Mouse (Mus musculus) kidney, embryonic 16.5 days (tissue): ENCODE results near the gene Mmp12. TPM values are rescaled to one million over a fixed set of nuclear protein-coding genes. Genes with fewer than 3 reads are reported as not detected.
"Not testable (repeated sequence)": the region's sequence is repeated elsewhere in the genome, so short reads cannot be mapped to it uniquely, and the experiment has no call there.

Experiments
- ATAC-seq: fragments of 200-750 bp; cut with Nextera tagmentation; 2 replicates; pipeline ENCODE4 v1.8.0; 2017; ENCODE audit warnings: moderate TSS enrichment; ENCODE audit not compliant: low FRiP score, low TSS enrichment
- H3K27ac ChIP-seq: fragments of 300-500 bp; sonication (generic); 2 replicates; pipeline ENCODE4 v1.5.1; 2014; ENCODE audit warnings: low read length
- H3K27me3 ChIP-seq: fragments of 300-500 bp; sonication (generic); 2 replicates; pipeline ENCODE4 v1.6.1; 2014; ENCODE audit warnings: low read length, control low read depth, mixed read lengths; ENCODE audit not compliant: insufficient read depth
- H3K36me3 ChIP-seq: fragments of 300-500 bp; sonication (generic); 2 replicates; pipeline ENCODE4 v1.6.1; 2014; ENCODE audit warnings: low read length, control low read depth, mixed read lengths; ENCODE audit not compliant: insufficient read depth
- H3K4me1 ChIP-seq: fragments of 300-500 bp; sonication (generic); 2 replicates; pipeline ENCODE4 v1.6.1; 2014; ENCODE audit warnings: low read length, control low read depth, mixed read lengths; ENCODE audit not compliant: insufficient read depth
- H3K4me2 ChIP-seq: fragments of 300-500 bp; sonication (generic); replicated peaks from 2 replicates; pipeline ENCODE4 v1.6.1; 2014; ENCODE audit warnings: low read depth, low read length
- H3K4me3 ChIP-seq: fragments of 300-500 bp; sonication (generic); 2 replicates; pipeline ENCODE4 v1.5.1; 2014; ENCODE audit warnings: mild to moderate bottlenecking, low read length
- H3K9ac ChIP-seq: fragments of 300-500 bp; sonication (generic); replicated peaks from 2 replicates; pipeline ENCODE4 v1.6.1; 2014; ENCODE audit warnings: low read length
- H3K9me3 ChIP-seq: fragments of 300-500 bp; sonication (generic); 2 replicates; pipeline ENCODE4 v1.6.1; 2016; ENCODE audit warnings: low read length, control low read depth
- WGBS: fragments of 180-500 bp; shearing (Covaris S2); extraction: QIAGEN DNeasy Blood & Tissue Kit; methylation state at CpG from one replicate; pipeline ENCODE4 v1.1.7; 2014; 5-methylcytosine and 5-hydroxymethylcytosine counted together
- polyA plus RNA-seq: library from polyadenylated mRNA; unstranded; fragments of >200 nt; fragmentation: Nextera tagmentation; extraction: Ambion mirVana; gene quantifications from 2 replicates; pipeline ENCODE4 v1.2.1, GENCODE M21; 2015

Gene Mmp12
- polyA plus RNA-seq, result not detected in 2 replicates

DNA sequence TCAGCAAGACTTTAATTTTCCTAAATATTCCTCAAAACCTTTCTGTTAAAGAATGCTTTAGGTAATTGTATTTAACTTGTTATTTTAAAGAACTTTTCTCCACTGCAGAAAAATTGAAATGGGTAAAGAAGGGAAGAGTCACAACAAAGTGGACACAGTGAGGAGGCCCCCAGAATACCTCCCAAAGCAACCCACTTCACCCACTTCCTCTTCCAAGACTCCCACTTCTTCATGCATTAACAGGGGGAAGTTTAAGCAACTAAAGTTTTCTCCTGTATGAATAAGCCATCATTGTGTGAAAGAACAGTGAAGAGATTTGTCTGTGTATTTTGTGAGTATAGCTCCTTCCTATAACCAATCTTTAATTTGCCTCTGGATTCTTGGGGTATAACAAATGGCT, at the start of gene Mmp12:
TSS of gene Mmp12 (plus strand) at position 275 of the 400 bp plus-strand sequence.
- Histone ChIP-seq H3K27ac (no peak within 1 kb of the TSS), H3K27me3 (no peaks in the 10 kb centered on the region), H3K9me3 (no peaks in the 10 kb centered on the region), H3K4me2 (no peak within 1 kb of the TSS), H3K36me3 (no peaks in the 10 kb centered on the region), H3K4me1 (no peaks in the 10 kb centered on the region), H3K4me3 (no peak within 1 kb of the TSS), H3K9ac (no peak within 1 kb of the TSS)
- ATAC-seq, result no peak

DNA sequence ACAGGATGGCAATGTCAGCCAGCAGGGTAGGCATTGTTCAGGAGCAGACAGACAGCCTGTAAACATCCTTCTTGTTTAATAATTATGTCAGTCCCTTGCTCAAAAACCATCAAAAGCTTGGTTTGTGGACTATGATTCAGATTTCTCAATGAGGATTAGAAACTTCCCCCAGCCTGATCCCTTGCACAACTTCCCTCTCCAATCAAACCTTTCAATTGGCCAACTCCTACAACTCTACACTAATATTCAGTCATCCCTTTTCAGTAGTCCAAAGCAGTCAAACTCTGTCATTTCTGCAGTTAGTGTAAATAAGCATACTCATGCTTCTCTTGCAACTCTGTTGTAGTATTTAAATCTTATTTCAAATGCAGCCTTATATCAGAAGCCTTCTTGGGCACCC, 12.3 kb upstream of the Mmp12 start:
- Histone ChIP-seq H3K9me3 (no peaks in the 10 kb centered on the region), H3K36me3 (no peaks in the 10 kb centered on the region), H3K4me1 (no peaks in the 10 kb centered on the region), H3K27me3 (no peaks in the 10 kb centered on the region), H3K9ac (no peak overlapping the region), H3K4me2 (no peak overlapping the region), H3K4me3 (no peak overlapping the region), H3K27ac (no peak overlapping the region)
- ATAC-seq, result no peak

DNA sequence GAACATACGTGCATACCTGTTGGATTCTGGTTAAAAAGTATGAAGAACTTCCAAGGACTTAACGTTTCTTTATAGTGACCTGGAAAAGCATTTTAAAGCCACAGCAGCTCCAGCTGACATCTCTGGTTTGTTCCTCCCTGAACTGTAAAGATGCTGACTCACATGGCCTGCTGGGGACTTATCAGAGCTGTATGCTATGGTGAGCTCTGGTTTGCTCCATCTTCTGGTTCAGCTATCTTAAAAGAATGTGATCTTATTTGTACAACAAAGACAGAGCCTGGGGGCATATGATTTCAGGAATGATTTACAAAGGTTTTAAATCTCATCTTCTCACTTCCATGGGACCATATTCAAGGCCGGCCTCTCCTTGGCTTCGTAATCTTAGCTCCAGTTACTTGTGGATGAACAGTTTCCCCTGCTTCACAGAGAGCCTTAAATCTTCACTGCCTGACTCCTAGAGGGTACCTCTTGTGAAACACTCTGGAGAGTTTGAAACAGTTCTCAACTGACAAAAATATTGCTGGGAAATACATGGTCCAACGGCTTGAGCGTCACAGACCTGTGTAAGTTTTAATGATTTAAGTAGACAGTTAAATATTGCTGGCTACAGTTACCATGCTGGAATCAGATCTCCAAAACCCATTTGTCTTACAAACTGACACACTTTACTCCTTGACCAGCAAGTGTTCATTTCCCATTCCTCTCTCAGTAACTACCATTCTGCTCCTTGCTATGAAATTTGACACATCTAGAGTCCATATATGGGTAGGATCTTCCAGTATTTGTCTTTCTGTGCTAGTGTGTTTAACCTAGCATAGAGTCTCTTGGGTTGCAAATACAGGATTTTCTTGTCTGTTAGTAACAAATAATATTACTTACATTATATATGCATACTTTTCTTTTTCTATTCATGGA, 8.2 kb upstream of the Mmp12 start:
- Histone ChIP-seq H3K4me1 (no peaks in the 10 kb centered on the region), H3K4me2 (no peak overlapping the region), H3K36me3 (no peaks in the 10 kb centered on the region), H3K27me3 (no peaks in the 10 kb centered on the region), H3K9ac (no peak overlapping the region), H3K27ac (no peak overlapping the region), H3K9me3 (no peaks in the 10 kb centered on the region), H3K4me3 (no peak overlapping the region)
- 35% methylated on average over 5 of the region's 6 CpGs for WGBS
- peak; percentile 93 for ATAC-seq

DNA sequence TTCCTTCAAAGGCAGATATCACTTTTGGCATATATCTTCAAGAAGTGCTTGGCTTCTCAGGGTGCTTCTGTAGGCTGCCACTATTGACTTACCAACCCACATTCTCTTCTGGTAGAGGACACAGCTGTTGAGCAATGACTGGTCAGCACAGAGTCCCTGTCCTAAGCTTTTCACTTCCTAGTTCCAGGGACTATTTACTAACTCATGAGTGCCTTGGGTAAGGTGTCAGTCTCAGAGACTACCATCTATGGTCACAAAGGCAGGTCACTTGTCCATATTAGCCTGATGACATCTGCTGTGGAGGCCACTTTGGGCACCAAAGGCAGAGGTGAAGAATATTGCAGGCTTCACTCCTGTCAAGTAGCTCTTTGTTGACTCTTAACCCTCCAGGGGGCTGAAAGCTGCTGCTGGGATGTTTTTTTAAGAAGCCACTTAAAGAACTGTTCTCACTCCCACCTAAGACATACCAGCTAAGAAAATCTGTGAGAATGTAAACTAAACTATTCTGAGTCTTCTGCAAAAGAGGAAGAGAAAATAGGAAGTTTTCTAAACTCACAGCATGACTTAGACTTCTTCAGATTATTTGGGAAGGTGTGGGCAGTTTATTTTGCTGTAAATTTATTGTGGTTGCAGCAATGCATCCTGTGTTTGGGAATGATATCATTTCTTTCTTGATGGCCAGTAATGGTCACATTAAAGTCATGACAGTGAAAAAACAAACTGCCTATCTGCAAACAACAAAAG, 7.3 kb upstream of the Mmp12 start:
- Histone ChIP-seq H3K36me3 (no peaks in the 10 kb centered on the region), H3K9ac (no peak overlapping the region), H3K4me2 (no peak overlapping the region), H3K4me1 (no peaks in the 10 kb centered on the region), H3K4me3 (no peak overlapping the region), H3K9me3 (no peaks in the 10 kb centered on the region), H3K27me3 (no peaks in the 10 kb centered on the region), H3K27ac (no peak overlapping the region)
- ATAC-seq, result no peak

DNA sequence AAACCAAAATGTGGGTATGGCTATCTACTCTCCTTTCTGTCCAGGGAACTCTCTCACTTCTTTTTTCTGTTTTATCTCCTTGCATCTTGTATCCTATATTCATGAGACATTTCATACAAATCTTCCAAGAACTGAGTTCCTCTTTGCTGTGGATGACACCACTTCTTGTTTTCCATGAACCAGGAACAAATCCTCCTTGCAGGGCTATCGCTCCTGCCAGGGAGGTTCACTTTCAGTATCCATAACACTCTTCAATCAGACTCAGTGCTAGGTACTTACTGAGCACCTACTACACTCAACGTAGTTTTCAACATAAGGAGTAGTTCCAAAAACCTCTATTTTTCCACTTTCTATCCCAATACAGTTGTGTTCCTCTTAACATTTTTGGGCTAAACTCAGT, 1.3 kb downstream of the Mmp12 start:
- no peak overlapping the region for H3K4me3 ChIP-seq
- no peaks in the 10 kb centered on the region for H3K36me3 ChIP-seq
- H3K4me1 ChIP-seq, result no peaks in the 10 kb centered on the region
- H3K9me3 ChIP-seq, result no peaks in the 10 kb centered on the region
- 88% methylated on average over 2 of the region's 2 CpGs for WGBS
- no peak overlapping the region for H3K4me2 ChIP-seq
- no peaks in the 10 kb centered on the region for H3K27me3 ChIP-seq
- no peak overlapping the region for H3K27ac ChIP-seq
- H3K9ac ChIP-seq, result no peak overlapping the region
- ATAC-seq, result no peak

DNA sequence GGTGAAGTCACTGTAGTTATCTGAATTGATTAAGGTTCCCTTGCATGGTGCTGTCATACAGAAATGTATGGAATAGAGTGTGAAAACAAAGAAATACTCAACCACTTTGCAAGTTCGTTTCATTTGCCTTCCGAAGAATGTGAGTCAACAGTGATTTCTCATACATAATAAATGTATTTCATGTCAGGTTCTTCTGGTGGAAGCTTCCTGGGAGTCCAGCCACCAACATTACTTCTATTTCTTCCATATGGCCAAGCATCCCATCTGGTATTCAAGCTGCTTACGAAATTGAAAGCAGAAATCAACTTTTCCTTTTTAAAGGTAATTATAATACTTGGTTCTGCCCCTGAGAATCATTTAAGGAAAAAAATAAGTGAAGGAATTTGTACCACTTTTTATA, 10.4 kb downstream of the Mmp12 start:
- 74% methylated on average over 3 of the region's 3 CpGs for WGBS
- H3K27ac ChIP-seq, result no peak overlapping the region
- ATAC-seq, result no peak

DNA sequence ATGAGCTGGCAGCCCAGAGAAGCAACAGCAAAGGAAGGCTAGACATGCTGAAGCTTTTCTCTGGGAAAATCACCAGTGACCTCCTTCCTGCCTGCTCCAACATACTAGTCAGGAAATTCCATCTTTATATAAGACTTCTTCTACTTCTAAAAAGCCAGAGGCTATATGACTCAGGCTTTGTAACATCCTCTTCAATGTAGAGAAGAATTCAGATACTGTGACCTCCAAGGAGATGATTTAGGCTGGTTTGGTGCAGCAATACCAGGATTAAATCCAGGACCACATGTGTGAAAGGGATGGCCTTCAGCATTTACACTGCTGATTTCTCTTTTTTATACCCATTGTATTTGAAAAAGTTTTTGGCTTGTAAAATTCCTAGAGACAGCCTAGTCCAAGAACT, 43.8 kb downstream of the Mmp12 start, which contains the start of gene Mmp1b:
TSS of gene Mmp1b (minus strand) at position 101 of the 400 bp plus-strand sequence.
- H3K27me3 ChIP-seq, result no peaks in the 10 kb centered on the region
- no peak within 1 kb of the TSS for H3K4me2 ChIP-seq
- peaks cover 3% of the 10 kb centered on the region; the same call in 1 of the 2 replicates for H3K9me3 ChIP-seq
- no peak for ATAC-seq
- H3K9ac ChIP-seq, result no peak within 1 kb of the TSS
- H3K27ac ChIP-seq, result no peak within 1 kb of the TSS
- no peaks in the 10 kb centered on the region for H3K36me3 ChIP-seq
- H3K4me3 ChIP-seq, result no peak within 1 kb of the TSS
- no peaks in the 10 kb centered on the region for H3K4me1 ChIP-seq

More for the DNA sequence above, 10.4 kb downstream of the Mmp12 start:
- Histone ChIP-seq H3K36me3 (no peaks in the 10 kb centered on the region), H3K9me3 (no peaks in the 10 kb centered on the region), H3K9ac (no peak overlapping the region), H3K27me3 (no peaks in the 10 kb centered on the region), H3K4me3 (no peak overlapping the region), H3K4me2 (no peak overlapping the region), H3K4me1 (no peaks in the 10 kb centered on the region)

DNA sequence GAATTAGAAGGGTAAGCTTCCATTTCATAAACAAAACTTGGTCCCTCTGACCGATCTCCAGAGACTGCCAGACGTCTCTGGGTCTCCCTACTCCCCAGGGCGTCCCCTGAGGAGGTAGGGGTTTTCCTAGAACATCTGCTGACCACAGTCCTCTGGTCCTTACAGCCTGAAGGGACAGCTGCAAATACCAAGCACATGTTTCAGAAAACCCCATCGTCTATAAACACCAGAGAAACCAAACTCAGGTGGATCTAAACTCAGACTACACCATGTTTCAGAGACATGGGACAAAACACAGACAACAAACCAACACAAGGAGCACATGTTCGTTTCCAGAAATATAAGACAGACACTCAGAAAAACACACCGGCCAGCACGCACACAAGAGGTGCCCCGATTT, 52.4 kb downstream of the Mmp12 start:
- not testable (repeated sequence) for H3K4me1 ChIP-seq, H3K9ac ChIP-seq, H3K4me2 ChIP-seq, H3K4me3 ChIP-seq, ATAC-seq, H3K27me3 ChIP-seq, H3K9me3 ChIP-seq, H3K27ac ChIP-seq, H3K36me3 ChIP-seq
- 82% methylated on average over 8 of the region's 8 CpGs for WGBS
